In the genomic region with DNA sequence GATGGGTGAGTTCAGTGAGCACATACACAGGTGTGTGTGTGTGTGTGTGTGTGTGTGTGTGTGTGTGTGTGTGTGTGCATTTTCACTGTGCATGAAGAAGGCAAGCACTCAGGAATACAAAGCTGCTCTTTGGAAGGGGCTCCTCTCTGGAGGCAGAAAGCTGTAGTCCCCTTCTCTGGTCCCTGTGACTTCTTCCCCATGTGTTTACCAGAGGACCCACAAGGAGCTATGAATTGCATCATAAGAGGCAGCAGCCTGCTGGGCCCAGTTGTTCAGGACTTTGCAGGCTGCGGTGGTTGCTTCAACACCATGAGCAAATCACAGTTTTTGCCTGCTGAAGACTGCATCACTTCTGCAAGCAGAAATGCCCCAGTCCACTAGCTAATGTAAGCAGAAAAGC, we compare ENCODE assay signal across 11 mouse cellular contexts. TPM values are rescaled to one million over a fixed set of nuclear protein-coding genes. Genes with fewer than 3 reads are reported as not detected.
DNase-seq lines count a peak whose midpoint lies in the region; ATAC-seq and TF ChIP-seq lines count a peak whose summit lies in the region.
"Had no signal": no experiment of that assay in that cellular context is flagged by ENCODE, and none has a peak within 500 bp of the region (broad histone marks: within the 10 kb centered on the region; RNA-seq: fewer than 3 reads in every experiment).

No protein-coding gene starts in this region.

- ATAC-seq in hindbrain, embryonic 11.5 days (ENCODE audit: low FRiP score): no peak
- no peak for ATAC-seq in midbrain, embryonic 13.5 days
- no peak for ATAC-seq in stomach, embryonic 15.5 days (ENCODE audit: insufficient read depth, low FRiP score, low read depth)
- no peak for ATAC-seq in cerebellum, adult (ENCODE audit: insufficient number of reproducible peaks, low FRiP score, low TSS enrichment)
- ATAC-seq: CD4-positive, CD25-positive, alpha-beta regulatory T cell, adult 4 months had no signal

- peaks cover 26% of the 10 kb centered on the region for H3K27me3 ChIP-seq in hindbrain, embryonic 11.5 days (ENCODE audit: control insufficient read depth, insufficient read depth, low read length)
- H3K27me3 ChIP-seq in midbrain, embryonic 13.5 days: peaks cover 27% of the 10 kb centered on the region
- H3K27me3 ChIP-seq in stomach, embryonic 15.5 days (replicated peaks): peaks cover 32% of the 10 kb centered on the region

- H3K36me3 ChIP-seq in hindbrain, embryonic 11.5 days (ENCODE audit: control insufficient read depth, insufficient read depth, low read length): no peaks in the 10 kb centered on the region
- H3K36me3 ChIP-seq in midbrain, embryonic 13.5 days: no peaks in the 10 kb centered on the region
- no peaks in the 10 kb centered on the region for H3K36me3 ChIP-seq in stomach, embryonic 15.5 days
- H3K36me3 ChIP-seq: heart, embryonic 13.5 days had no signal

- no peak overlapping the region for H3K9ac ChIP-seq in hindbrain, embryonic 11.5 days (ENCODE audit: low read depth, low read length)
- peak overlapping the region; percentile 75 for H3K9ac ChIP-seq in midbrain, embryonic 13.5 days (replicated peaks)
- no peak overlapping the region for H3K9ac ChIP-seq in stomach, embryonic 15.5 days

- H3K4me2 ChIP-seq in hindbrain, embryonic 11.5 days (replicated peaks; ENCODE audit: low read depth, low read length): no peak overlapping the region
- peak overlapping the region; percentile 84 for H3K4me2 ChIP-seq in midbrain, embryonic 13.5 days (replicated peaks)
- peak overlapping the region; percentile 95; the same call in 1 of the 2 replicates for H3K4me2 ChIP-seq in stomach, embryonic 15.5 days

- no peaks in the 10 kb centered on the region for H3K4me1 ChIP-seq in hindbrain, embryonic 11.5 days (replicated peaks; ENCODE audit: control insufficient read depth, insufficient read depth, low read length)
- peaks cover 28% of the 10 kb centered on the region for H3K4me1 ChIP-seq in midbrain, embryonic 13.5 days (replicated peaks)
- H3K4me1 ChIP-seq in stomach, embryonic 15.5 days: no peaks in the 10 kb centered on the region

- 24% methylated on average over 1 of the region's 1 CpGs for WGBS in hindbrain, embryonic 11.5 days
- 15% methylated on average over 1 of the region's 1 CpGs for WGBS in midbrain, embryonic 13.5 days
- 27% methylated on average over 1 of the region's 1 CpGs for WGBS in stomach, embryonic 15.5 days

- H3K4me3 ChIP-seq in layer of hippocampus, adult 2 months: peak overlapping the region; percentile 73
- H3K4me3 ChIP-seq in hindbrain, embryonic 11.5 days (ENCODE audit: low read depth, low read length): 0 out of 2 replicates have a peak overlapping the region, but pooled peaks have one; percentile 49
- peak overlapping the region; percentile 67 for H3K4me3 ChIP-seq in midbrain, embryonic 13.5 days (replicated peaks)
- H3K4me3 ChIP-seq in stomach, embryonic 15.5 days (replicated peaks): no peak overlapping the region

- H3K27ac ChIP-seq in layer of hippocampus, adult 2 months: peak overlapping the region; percentile 91
- no peak overlapping the region for H3K27ac ChIP-seq in hindbrain, embryonic 11.5 days (ENCODE audit: low read depth, low read length)
- no peak overlapping the region for H3K27ac ChIP-seq in midbrain, embryonic 13.5 days
- H3K27ac ChIP-seq in stomach, embryonic 15.5 days: no peak overlapping the region
- H3K27ac ChIP-seq: heart, embryonic 13.5 days had no signal

- no peaks in the 10 kb centered on the region for H3K9me3 ChIP-seq in hindbrain, embryonic 11.5 days (ENCODE audit: control insufficient read depth, low read length)
- no peaks in the 10 kb centered on the region for H3K9me3 ChIP-seq in midbrain, embryonic 13.5 days
- no peaks in the 10 kb centered on the region for H3K9me3 ChIP-seq in stomach, embryonic 15.5 days
- H3K9me3 ChIP-seq: heart, embryonic 13.5 days had no signal

- TF ChIP-seq CTCF in layer of hippocampus, adult 2 months (conservative IDR thresholded peaks at IDR 0.05): no peak

- no peak for DNase-seq in layer of hippocampus, adult 2 months (ENCODE audit: low spot score in 2 of 2)
- no peak for DNase-seq in layer of hippocampus, adult 11-12 months (ENCODE audit: low spot score)
- peak; percentile 27 for DNase-seq in hindbrain, embryonic 11.5 days (ENCODE audit: low spot score)
- DNase-seq in lung, postnatal 10 days: no peak
- DNase-seq in lung, postnatal 25 days (ENCODE audit: low spot score): no peak

RNA-seq across cellular contexts. Expression of a gene that starts 0.8 kb away (rescaled TPM):
- 100 to 1,000 TPM; 148 to 154 TPM for total RNA-seq in layer of hippocampus, adult 2 months (2021)
- polyA plus RNA-seq in hindbrain, embryonic 11.5 days (2014; fragmentation: Nextera tagmentation; extraction: Ambion mirVana): 4.3 and 5.5 TPM in 2 replicates
- 30.5 and 32.8 TPM in 2 replicates for polyA plus RNA-seq in midbrain, embryonic 13.5 days (2015; fragmentation: Nextera tagmentation; extraction: Ambion mirVana)
- polyA plus RNA-seq in stomach, embryonic 15.5 days (2015; fragmentation: Nextera tagmentation; extraction: Ambion mirVana): 1.2 and 1.8 TPM in 2 replicates
- polyA plus RNA-seq: CD4-positive, CD25-positive, alpha-beta regulatory T cell, adult 4 months; large intestine, adult 2 months had no signal
